Mouse (Mus musculus): Measurements from ENCODE around the gene Sept8. TPM values are rescaled to one million over a fixed set of nuclear protein-coding genes. Genes with fewer than 3 reads are reported as not detected.

Gene Sept8
- polyA plus RNA-seq, 1 experiment from 2014 or later = 22.5 TPM

GRCm38 (mm10) chr11:53518759-53519158, 298 bp upstream of the Sept8 start:
- ATAC-seq (ENCODE audit: insufficient number of reproducible peaks, low FRiP score, low TSS enrichment, low read depth) (no peak), DNase-seq (ENCODE audit: low spot score) (no peak)
- Histone ChIP-seq H3K4me1 (ENCODE audit: control insufficient read depth, insufficient read depth, low read length) (peaks cover 14% of the 10 kb centered on the region), H3K27ac (replicated peaks; ENCODE audit: low read depth, low read length) (no peak overlapping the region), H3K4me3 (ENCODE audit: low read depth, low read length) (peak overlapping the region; percentile 78; the same call in 1 of the 2 replicates), H3K9ac (ENCODE audit: low read length) (no peak overlapping the region), H3K36me3 (ENCODE audit: control insufficient read depth, insufficient read depth, low read length) (no peaks in the 10 kb centered on the region), H3K9me3 (ENCODE audit: control insufficient read depth, low read length) (no peaks in the 10 kb centered on the region), H3K4me2 (ENCODE audit: low read depth, severe bottlenecking) (peak overlapping the region; percentile 84; the same call in 1 of the 2 replicates), H3K27me3 (ENCODE audit: control insufficient read depth, insufficient read depth, low read length) (no peaks in the 10 kb centered on the region)
- whole genome bisulfite sequencing = 51% methylated on average over 5 of the region's 5 CpGs

GRCm38 (mm10) chr11:53520122-53520978, 1.3 kb downstream of the Sept8 start:
- ATAC-seq (ENCODE audit: insufficient number of reproducible peaks, low FRiP score, low TSS enrichment, low read depth) = peak; percentile 44; the same call in 1 of the 2 replicates
- H3K36me3 ChIP-seq (ENCODE audit: control insufficient read depth, insufficient read depth, low read length) = no peaks in the 10 kb centered on the region
- peak overlapping the region; percentile 84 for H3K4me2 ChIP-seq (ENCODE audit: low read depth, severe bottlenecking)
- peak overlapping the region; percentile 82 for H3K9ac ChIP-seq (ENCODE audit: low read length)
- no peaks in the 10 kb centered on the region for H3K27me3 ChIP-seq (ENCODE audit: control insufficient read depth, insufficient read depth, low read length)
- peak; percentile 51 for DNase-seq (ENCODE audit: low spot score)
- peak overlapping the region; percentile 78 for H3K4me3 ChIP-seq (ENCODE audit: low read depth, low read length)
- WGBS = 3% methylated on average over 24 of the region's 24 CpGs
- H3K27ac ChIP-seq (replicated peaks; ENCODE audit: low read depth, low read length) = peak overlapping the region; percentile 56; the same call in 1 of the 2 replicates
- no peaks in the 10 kb centered on the region for H3K9me3 ChIP-seq (ENCODE audit: control insufficient read depth, low read length)
- H3K4me1 ChIP-seq (ENCODE audit: control insufficient read depth, insufficient read depth, low read length) = peaks cover 23% of the 10 kb centered on the region

GRCm38 (mm10) chr11:53521120-53521820, 2.2 kb downstream of the Sept8 start:
- no peaks in the 10 kb centered on the region for H3K9me3 ChIP-seq (ENCODE audit: control insufficient read depth, low read length)
- no peaks in the 10 kb centered on the region for H3K27me3 ChIP-seq (ENCODE audit: control insufficient read depth, insufficient read depth, low read length)
- 52% methylated on average over 16 of the region's 16 CpGs for WGBS
- no peak overlapping the region for H3K27ac ChIP-seq (replicated peaks; ENCODE audit: low read depth, low read length)
- no peak for ATAC-seq (ENCODE audit: insufficient number of reproducible peaks, low FRiP score, low TSS enrichment, low read depth)
- H3K4me3 ChIP-seq (ENCODE audit: low read depth, low read length) = peak overlapping the region; percentile 78
- H3K4me2 ChIP-seq (ENCODE audit: low read depth, severe bottlenecking) = peak overlapping the region; percentile 84
- no peaks in the 10 kb centered on the region for H3K36me3 ChIP-seq (ENCODE audit: control insufficient read depth, insufficient read depth, low read length)
- peaks cover 23% of the 10 kb centered on the region for H3K4me1 ChIP-seq (ENCODE audit: control insufficient read depth, insufficient read depth, low read length)
- peak; percentile 43 for DNase-seq (ENCODE audit: low spot score)
- H3K9ac ChIP-seq (ENCODE audit: low read length) = no peak overlapping the region

DNA sequence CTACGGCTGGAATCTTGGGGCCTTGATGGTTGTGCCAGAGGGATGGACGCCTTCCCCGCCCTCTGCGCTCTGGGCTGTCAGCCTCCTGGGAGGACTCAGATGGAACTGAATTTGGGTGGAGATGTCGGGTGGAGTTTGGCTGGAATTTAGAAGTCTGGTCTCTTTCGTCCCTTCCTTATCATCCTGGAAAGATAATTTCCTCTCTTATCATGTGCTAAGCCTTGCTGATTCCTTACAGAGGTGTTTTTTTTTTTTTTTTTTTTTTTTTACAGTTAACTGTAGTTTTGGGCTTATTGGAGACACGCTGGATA, 2.7 kb downstream of the Sept8 start:
- ATAC-seq (ENCODE audit: insufficient number of reproducible peaks, low FRiP score, low TSS enrichment, low read depth) (no peak), DNase-seq (ENCODE audit: low spot score) (no peak)
- H3K9ac ChIP-seq (ENCODE audit: low read length) = no peak overlapping the region
- WGBS = 91% methylated on average over 7 of the region's 7 CpGs
- no peak overlapping the region for H3K4me3 ChIP-seq (ENCODE audit: low read depth, low read length)
- H3K36me3 ChIP-seq (ENCODE audit: control insufficient read depth, insufficient read depth, low read length) = no peaks in the 10 kb centered on the region
- H3K27me3 ChIP-seq (ENCODE audit: control insufficient read depth, insufficient read depth, low read length) = no peaks in the 10 kb centered on the region
- H3K4me1 ChIP-seq (ENCODE audit: control insufficient read depth, insufficient read depth, low read length) = peaks cover 23% of the 10 kb centered on the region
- no peaks in the 10 kb centered on the region for H3K9me3 ChIP-seq (ENCODE audit: control insufficient read depth, low read length)
- H3K4me2 ChIP-seq (ENCODE audit: low read depth, severe bottlenecking) = no peak overlapping the region; the same call in 1 of the 2 replicates
- H3K27ac ChIP-seq (replicated peaks; ENCODE audit: low read depth, low read length) = no peak overlapping the region

- Histone ChIP-seq H3K27me3 (ENCODE audit: control insufficient read depth, insufficient read depth, low read length) (no peaks in the 10 kb centered on the region), H3K27ac (replicated peaks; ENCODE audit: low read depth, low read length) (no peak overlapping the region), H3K4me3 (ENCODE audit: low read depth, low read length) (no peak overlapping the region), H3K9ac (ENCODE audit: low read length) (no peak overlapping the region), H3K4me1 (ENCODE audit: control insufficient read depth, insufficient read depth, low read length) (peaks cover 23% of the 10 kb centered on the region), H3K36me3 (ENCODE audit: control insufficient read depth, insufficient read depth, low read length) (no peaks in the 10 kb centered on the region), H3K9me3 (ENCODE audit: control insufficient read depth, low read length) (no peaks in the 10 kb centered on the region), H3K4me2 (ENCODE audit: low read depth, severe bottlenecking) (no peak overlapping the region)
- ATAC-seq (ENCODE audit: insufficient number of reproducible peaks, low FRiP score, low TSS enrichment, low read depth) (no peak), DNase-seq (ENCODE audit: low spot score) (no peak)
- 92% methylated on average over 3 of the region's 3 CpGs for WGBS
These were observed 3.3 kb downstream of the Sept8 start for GRCm38 (mm10) chr11:53522362-53522761.

DNA sequence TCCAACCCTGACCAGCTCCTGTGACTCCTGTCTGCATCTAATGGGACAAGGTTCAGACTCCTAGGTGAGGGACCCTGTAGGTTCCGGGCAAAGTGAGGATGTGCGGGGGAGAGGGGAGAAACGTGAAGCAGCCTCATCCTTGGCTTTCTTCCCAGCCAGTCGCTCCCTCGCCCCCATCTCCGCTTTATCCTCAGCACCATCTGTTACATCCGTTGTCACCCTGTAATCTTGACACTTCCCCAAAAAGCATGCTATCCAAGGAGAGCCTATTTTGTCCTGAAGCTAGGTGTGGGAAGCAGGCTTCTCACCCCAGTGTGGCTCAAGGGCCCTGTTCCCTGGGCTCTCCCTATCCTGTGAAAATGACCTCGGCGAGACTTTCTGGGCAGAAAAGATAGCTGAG, 3.9 kb downstream of the Sept8 start:
- Histone ChIP-seq H3K9ac (ENCODE audit: low read length) (no peak overlapping the region), H3K27ac (replicated peaks; ENCODE audit: low read depth, low read length) (no peak overlapping the region), H3K4me3 (ENCODE audit: low read depth, low read length) (no peak overlapping the region), H3K36me3 (ENCODE audit: control insufficient read depth, insufficient read depth, low read length) (no peaks in the 10 kb centered on the region), H3K27me3 (ENCODE audit: control insufficient read depth, insufficient read depth, low read length) (no peaks in the 10 kb centered on the region), H3K9me3 (ENCODE audit: control insufficient read depth, low read length) (no peaks in the 10 kb centered on the region), H3K4me2 (ENCODE audit: low read depth, severe bottlenecking) (no peak overlapping the region), H3K4me1 (ENCODE audit: control insufficient read depth, insufficient read depth, low read length) (peaks cover 23% of the 10 kb centered on the region)
- 51% methylated on average over 9 of the region's 9 CpGs for WGBS
- DNase-seq (ENCODE audit: low spot score) = no peak
- no peak for ATAC-seq (ENCODE audit: insufficient number of reproducible peaks, low FRiP score, low TSS enrichment, low read depth)

GRCm38 (mm10) chr11:53523545-53524405, 4.7 kb downstream of the Sept8 start:
- H3K4me3 ChIP-seq (ENCODE audit: low read depth, low read length) = no peak overlapping the region
- H3K27ac ChIP-seq (replicated peaks; ENCODE audit: low read depth, low read length) = no peak overlapping the region
- H3K27me3 ChIP-seq (ENCODE audit: control insufficient read depth, insufficient read depth, low read length) = no peaks in the 10 kb centered on the region
- no peak overlapping the region for H3K9ac ChIP-seq (ENCODE audit: low read length)
- ATAC-seq (ENCODE audit: insufficient number of reproducible peaks, low FRiP score, low TSS enrichment, low read depth) = no peak
- H3K36me3 ChIP-seq (ENCODE audit: control insufficient read depth, insufficient read depth, low read length) = no peaks in the 10 kb centered on the region
- WGBS = 56% methylated on average over 14 of the region's 14 CpGs
- peak; percentile 61 for DNase-seq (ENCODE audit: low spot score)
- H3K4me1 ChIP-seq (ENCODE audit: control insufficient read depth, insufficient read depth, low read length) = peaks cover 23% of the 10 kb centered on the region
- H3K4me2 ChIP-seq (ENCODE audit: low read depth, severe bottlenecking) = no peak overlapping the region
- no peaks in the 10 kb centered on the region for H3K9me3 ChIP-seq (ENCODE audit: control insufficient read depth, low read length)

- Histone ChIP-seq H3K4me3 (ENCODE audit: low read depth, low read length) (no peak overlapping the region), H3K9ac (ENCODE audit: low read length) (no peak overlapping the region), H3K36me3 (ENCODE audit: control insufficient read depth, insufficient read depth, low read length) (no peaks in the 10 kb centered on the region), H3K27ac (replicated peaks; ENCODE audit: low read depth, low read length) (no peak overlapping the region), H3K4me1 (ENCODE audit: control insufficient read depth, insufficient read depth, low read length) (peaks cover 23% of the 10 kb centered on the region), H3K27me3 (ENCODE audit: control insufficient read depth, insufficient read depth, low read length) (no peaks in the 10 kb centered on the region), H3K9me3 (ENCODE audit: control insufficient read depth, low read length) (no peaks in the 10 kb centered on the region), H3K4me2 (ENCODE audit: low read depth, severe bottlenecking) (no peak overlapping the region)
- DNase-seq (ENCODE audit: low spot score) = no peak
- WGBS = 84% methylated on average over 6 of the region's 6 CpGs
- ATAC-seq (ENCODE audit: insufficient number of reproducible peaks, low FRiP score, low TSS enrichment, low read depth) = no peak
These were observed 5.8 kb downstream of the Sept8 start for GRCm38 (mm10) chr11:53524905-53525304.
